Mouse (Mus musculus) embryonic facial prominence, embryonic 13.5 days (tissue): ENCODE data around the gene Mylk2. TPM values are rescaled to one million over a fixed set of nuclear protein-coding genes. Genes with fewer than 3 reads are reported as not detected.

Experiments used
- microRNA-seq: library from miRNA; unstranded; fragments of <30 nt; microRNA quantifications from one replicate; pipeline ENCODE4, GENCODE M21; 2016
- polyA plus RNA-seq: library from polyadenylated mRNA; unstranded; fragments of >200 nt; fragmentation: Nextera tagmentation; extraction: Ambion mirVana; gene quantifications from 2 replicates; pipeline ENCODE4 v1.2.1, GENCODE M21; 2015

Mylk2 gene
- polyA plus RNA-seq, 1 experiment from 2014 or later, result not detected

Small RNAs within 50 kb of the gene (microRNA-seq; reads per million reads assigned to microRNA genes)
- 0.74 reads per million for gene Mir5622

Other genes starting within 250 kb of the Mylk2 start
- gene H13, start 241.9 kb upstream of the Mylk2 start, polyA plus RNA-seq, result 123 and 125 TPM in 2 replicates
- gene Mcts2, start 224.3 kb upstream of the Mylk2 start, polyA plus RNA-seq, result 37.3 and 40.7 TPM in 2 replicates
- 179 and 189 TPM in 2 replicates for gene Id1, start 175.1 kb upstream of the Mylk2 start, polyA plus RNA-seq
- gene Cox4i2, start 157.2 kb upstream of the Mylk2 start, polyA plus RNA-seq, result 29.3 and 29.8 TPM in 2 replicates
- 100 and 102 TPM in 2 replicates for gene Bcl2l1, start 79.6 kb upstream of the Mylk2 start, polyA plus RNA-seq
- 86.4 and 86.6 TPM in 2 replicates for gene Tpx2, start 63.4 kb upstream of the Mylk2 start, polyA plus RNA-seq
- gene Foxs1, start 21.9 kb downstream of the Mylk2 start, polyA plus RNA-seq, result 0.83 TPM in 1 of 2 replicates, not detected in the other
- 0.37 and 0.39 TPM in 2 replicates for gene Dusp15, start 40.3 kb downstream of the Mylk2 start, polyA plus RNA-seq
- 0.36 and 0.42 TPM in 2 replicates for gene Ttll9, start 51.1 kb downstream of the Mylk2 start, polyA plus RNA-seq
- 120 and 136 TPM in 2 replicates for gene Pdrg1, start 104.1 kb downstream of the Mylk2 start, polyA plus RNA-seq
- gene Xkr7, start 120.5 kb downstream of the Mylk2 start, polyA plus RNA-seq, result 0.12 TPM in 1 of 2 replicates, not detected in the other
- 1.7 and 2.0 TPM in 2 replicates for gene Ccm2l, start 154.6 kb downstream of the Mylk2 start, polyA plus RNA-seq
- 8.0 and 8.9 TPM in 2 replicates for gene Hck, start 197.1 kb downstream of the Mylk2 start, polyA plus RNA-seq
- 85.7 and 88.2 TPM in 2 replicates for gene Tm9sf4, start 250.0 kb downstream of the Mylk2 start, polyA plus RNA-seq